Mouse (Mus musculus): ENCODE measurements around the gene Sh2b1. TPM values are rescaled to one million over a fixed set of nuclear protein-coding genes. Genes with fewer than 3 reads are reported as not detected.

Sh2b1 gene
- polyA plus RNA-seq, 1 experiment from 2014 or later, result 60.4 TPM

GRCm38 (mm10) chr7:126435801-126436200 lies 39.4 kb downstream of the Sh2b1 start:
- Histone ChIP-seq H3K4me3 (replicated peaks) (no peak overlapping the region), H3K4me2 (replicated peaks) (no peak overlapping the region), H3K9ac (no peak overlapping the region), H3K36me3 (peaks cover 20% of the 10 kb centered on the region), H3K4me1 (no peaks in the 10 kb centered on the region), H3K27me3 (no peaks in the 10 kb centered on the region), H3K9me3 (replicated peaks) (no peaks in the 10 kb centered on the region), H3K27ac (replicated peaks) (no peak overlapping the region)
- ATAC-seq (ENCODE audit: insufficient number of reproducible peaks, low FRiP score, low TSS enrichment, low read depth), result no peak
- 87% methylated on average over 3 of the region's 3 CpGs for WGBS

DNA sequence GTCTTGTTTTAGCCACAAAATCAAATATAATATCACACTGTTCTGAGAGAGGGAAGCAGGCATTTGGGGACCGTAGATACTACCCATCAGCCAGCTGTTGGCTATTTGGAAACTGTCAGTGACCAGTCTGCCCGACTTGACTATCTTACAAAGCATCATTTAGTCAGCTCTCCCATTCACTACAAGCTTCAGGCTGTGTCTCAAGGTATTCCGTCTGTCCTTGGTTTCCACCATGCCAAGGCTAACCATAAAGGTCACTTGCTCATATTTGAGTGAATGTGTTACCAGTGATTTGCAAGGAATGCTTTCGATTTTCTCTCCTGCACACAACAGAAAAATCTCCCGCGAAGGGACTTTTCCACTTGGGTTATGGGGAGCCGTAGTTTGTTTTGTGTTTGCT lies 40.5 kb downstream of the Sh2b1 start:
- Histone ChIP-seq H3K27me3 (no peaks in the 10 kb centered on the region), H3K9me3 (replicated peaks) (no peaks in the 10 kb centered on the region), H3K36me3 (peaks cover 16% of the 10 kb centered on the region), H3K4me2 (replicated peaks) (no peak overlapping the region), H3K9ac (no peak overlapping the region), H3K27ac (replicated peaks) (no peak overlapping the region), H3K4me3 (replicated peaks) (no peak overlapping the region), H3K4me1 (peaks cover 3% of the 10 kb centered on the region)
- no peak for ATAC-seq (ENCODE audit: insufficient number of reproducible peaks, low FRiP score, low TSS enrichment, low read depth)
- 88% methylated on average over 7 of the region's 7 CpGs for WGBS

- Histone ChIP-seq H3K27me3 (no peaks in the 10 kb centered on the region), H3K9me3 (replicated peaks) (no peaks in the 10 kb centered on the region), H3K9ac (no peak overlapping the region), H3K27ac (replicated peaks) (no peak overlapping the region), H3K4me1 (peaks cover 18% of the 10 kb centered on the region), H3K4me2 (replicated peaks) (peak overlapping the region; percentile 85; the same call in 1 of the 2 replicates), H3K4me3 (replicated peaks) (no peak overlapping the region), H3K36me3 (peaks cover 12% of the 10 kb centered on the region)
- no peak for ATAC-seq (ENCODE audit: insufficient number of reproducible peaks, low FRiP score, low TSS enrichment, low read depth)
Measured at GRCm38 (mm10) chr7:126430167-126430566, 45.1 kb downstream of the Sh2b1 start.

- Histone ChIP-seq H3K9ac (peak overlapping the region; percentile 61), H3K4me2 (replicated peaks) (peak overlapping the region; percentile 85), H3K27ac (replicated peaks) (peak overlapping the region; percentile 96), H3K27me3 (no peaks in the 10 kb centered on the region), H3K4me1 (peaks cover 18% of the 10 kb centered on the region), H3K9me3 (replicated peaks) (no peaks in the 10 kb centered on the region), H3K36me3 (peaks cover 9% of the 10 kb centered on the region), H3K4me3 (replicated peaks) (peak overlapping the region; percentile 80)
- ATAC-seq (ENCODE audit: insufficient number of reproducible peaks, low FRiP score, low TSS enrichment, low read depth), result no peak
- 22% methylated on average over 15 of the region's 15 CpGs for WGBS
Measured at GRCm38 (mm10) chr7:126429503-126429898, 45.7 kb downstream of the Sh2b1 start.

DNA sequence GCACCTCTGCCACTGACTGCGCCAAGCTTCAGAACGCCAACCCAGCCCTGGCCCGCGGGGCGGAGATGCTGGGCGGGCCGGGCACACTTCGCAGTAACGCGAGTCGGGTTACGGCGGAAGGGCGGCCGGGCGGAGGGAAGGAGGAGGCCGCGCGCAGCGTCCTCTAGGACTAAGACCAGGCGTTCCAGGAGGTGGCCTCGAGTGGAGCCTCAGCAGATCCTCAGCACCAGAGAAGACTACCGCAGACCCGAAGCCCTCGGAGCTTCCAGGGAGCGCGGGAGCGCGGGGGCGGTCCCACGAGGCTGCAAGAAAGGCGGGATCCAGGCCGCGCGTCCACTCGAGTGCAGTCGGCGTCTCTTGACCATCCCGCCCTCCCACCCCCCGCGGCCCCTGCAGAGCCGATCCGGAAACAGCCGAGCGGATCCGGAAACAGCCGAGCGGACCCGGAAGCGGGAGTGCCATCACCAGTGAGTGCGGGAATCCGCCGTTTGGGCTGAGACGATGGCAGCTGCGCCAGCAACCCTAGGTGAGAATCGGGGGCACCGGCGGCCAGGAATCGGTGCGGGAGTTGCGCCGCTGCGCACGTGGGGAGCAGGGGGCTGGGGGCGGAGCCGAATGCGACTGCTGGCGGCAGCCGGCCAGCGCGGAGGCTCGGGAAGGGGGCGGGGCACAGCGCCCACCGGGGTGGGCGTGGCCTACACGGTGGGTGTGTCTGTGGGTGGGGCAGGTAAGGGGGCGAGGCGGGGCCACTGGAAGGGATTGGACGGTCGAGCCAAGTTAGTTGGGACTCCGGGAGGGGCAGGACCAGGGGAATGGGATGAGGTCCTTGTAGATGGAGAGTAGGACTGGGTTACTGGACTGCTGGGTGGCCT lies 46.4 kb downstream of the Sh2b1 start, which contains the start of gene Rabep2:
Gene Rabep2 (plus strand): TSS at position 129 of the 872 bp plus-strand sequence.
- peak within 1 kb of the TSS; percentile 85 for H3K4me2 ChIP-seq (replicated peaks)
- peak within 1 kb of the TSS; percentile 80 for H3K4me3 ChIP-seq (replicated peaks)
- peak; percentile 92 for ATAC-seq (ENCODE audit: insufficient number of reproducible peaks, low FRiP score, low TSS enrichment, low read depth)
- whole genome bisulfite sequencing, result under 1% methylated on average over 81 of the region's 82 CpGs
- H3K4me1 ChIP-seq, result peaks cover 18% of the 10 kb centered on the region
- H3K27me3 ChIP-seq, result no peaks in the 10 kb centered on the region
- H3K9me3 ChIP-seq (replicated peaks), result no peaks in the 10 kb centered on the region
- peak within 1 kb of the TSS; percentile 61 for H3K9ac ChIP-seq
- H3K27ac ChIP-seq (replicated peaks), result peak within 1 kb of the TSS; percentile 96
- peaks cover 4% of the 10 kb centered on the region for H3K36me3 ChIP-seq

- Histone ChIP-seq H3K9me3 (replicated peaks) (no peaks in the 10 kb centered on the region), H3K4me2 (replicated peaks) (peak overlapping the region; percentile 85), H3K9ac (peak overlapping the region; percentile 61), H3K36me3 (peaks cover 4% of the 10 kb centered on the region), H3K4me1 (peaks cover 18% of the 10 kb centered on the region), H3K27ac (replicated peaks) (peak overlapping the region; percentile 96), H3K27me3 (no peaks in the 10 kb centered on the region), H3K4me3 (replicated peaks) (peak overlapping the region; percentile 80)
- ATAC-seq (ENCODE audit: insufficient number of reproducible peaks, low FRiP score, low TSS enrichment, low read depth), result no peak
- 20% methylated on average over 4 of the region's 4 CpGs for WGBS
Measured at GRCm38 (mm10) chr7:126428154-126428553, 47.1 kb downstream of the Sh2b1 start.

DNA sequence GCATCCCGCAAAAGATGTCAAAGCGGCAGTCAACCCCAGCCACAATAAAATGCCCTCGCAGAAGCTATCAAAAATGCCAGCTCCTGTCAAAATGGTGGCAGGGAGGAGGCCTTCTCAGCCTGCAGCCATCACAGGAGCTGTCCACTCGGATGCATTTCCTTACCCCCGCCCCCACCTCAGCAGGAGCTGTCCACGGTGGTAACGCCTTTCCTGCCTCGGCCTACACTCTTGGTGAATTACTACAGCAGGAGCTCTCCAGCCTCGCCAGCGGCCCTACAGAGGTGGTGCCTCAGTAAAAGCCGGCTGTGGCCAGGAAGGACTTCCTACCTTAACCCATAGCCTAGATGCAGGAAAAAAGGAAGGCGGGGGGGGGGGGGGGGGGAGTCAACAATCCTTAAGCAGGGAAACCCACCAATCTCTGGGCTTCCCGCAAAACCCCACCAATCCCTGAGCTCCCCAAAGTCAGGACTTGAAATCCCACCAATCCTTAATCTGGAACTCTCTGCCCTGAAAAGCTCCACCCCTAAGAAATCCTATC lies 47.8 kb downstream of the Sh2b1 start:
- Histone ChIP-seq H3K4me2 (replicated peaks) (no peak overlapping the region), H3K4me1 (peaks cover 18% of the 10 kb centered on the region), H3K27ac (replicated peaks) (0 out of 2 replicates have a peak overlapping the region, but pooled peaks have one; percentile 96), H3K36me3 (peaks cover 4% of the 10 kb centered on the region), H3K27me3 (no peaks in the 10 kb centered on the region), H3K4me3 (replicated peaks) (no peak overlapping the region), H3K9me3 (replicated peaks) (no peaks in the 10 kb centered on the region), H3K9ac (no peak overlapping the region)
- 46% methylated on average over 12 of the region's 13 CpGs for WGBS
- ATAC-seq (ENCODE audit: insufficient number of reproducible peaks, low FRiP score, low TSS enrichment, low read depth), result no peak

- no peaks in the 10 kb centered on the region for H3K9me3 ChIP-seq (replicated peaks)
- H3K9ac ChIP-seq, result no peak overlapping the region
- no peak overlapping the region for H3K27ac ChIP-seq (replicated peaks)
- no peak for ATAC-seq (ENCODE audit: insufficient number of reproducible peaks, low FRiP score, low TSS enrichment, low read depth)
- H3K27me3 ChIP-seq, result no peaks in the 10 kb centered on the region
- no peak overlapping the region for H3K4me2 ChIP-seq (replicated peaks)
- no peaks in the 10 kb centered on the region for H3K36me3 ChIP-seq
- 76% methylated on average over 6 of the region's 6 CpGs for WGBS
- H3K4me3 ChIP-seq (replicated peaks), result no peak overlapping the region
- H3K4me1 ChIP-seq, result peaks cover 10% of the 10 kb centered on the region
Measured at GRCm38 (mm10) chr7:126424161-126424560, 51.1 kb downstream of the Sh2b1 start.

- Histone ChIP-seq H3K36me3 (no peaks in the 10 kb centered on the region), H3K9ac (no peak overlapping the region), H3K4me3 (replicated peaks) (no peak overlapping the region), H3K9me3 (replicated peaks) (no peaks in the 10 kb centered on the region), H3K27me3 (no peaks in the 10 kb centered on the region), H3K4me2 (replicated peaks) (no peak overlapping the region), H3K27ac (replicated peaks) (no peak overlapping the region), H3K4me1 (no peaks in the 10 kb centered on the region)
- ATAC-seq (ENCODE audit: insufficient number of reproducible peaks, low FRiP score, low TSS enrichment, low read depth), result no peak
- 79% methylated on average over 5 of the region's 5 CpGs for WGBS
Measured at GRCm38 (mm10) chr7:126421756-126422155, 53.5 kb downstream of the Sh2b1 start.

GRCm38 (mm10) chr7:126418496-126418895 lies 56.7 kb downstream of the Sh2b1 start:
- WGBS, result 42% methylated on average over 3 of the region's 3 CpGs

GRCm38 (mm10) chr7:126417606-126418005 lies 57.6 kb downstream of the Sh2b1 start:
- Histone ChIP-seq H3K27me3 (no peaks in the 10 kb centered on the region), H3K4me1 (no peaks in the 10 kb centered on the region), H3K27ac (replicated peaks) (no peak overlapping the region), H3K9me3 (replicated peaks) (no peaks in the 10 kb centered on the region), H3K4me3 (replicated peaks) (no peak overlapping the region), H3K4me2 (replicated peaks) (no peak overlapping the region), H3K36me3 (no peaks in the 10 kb centered on the region), H3K9ac (no peak overlapping the region)
- ATAC-seq (ENCODE audit: insufficient number of reproducible peaks, low FRiP score, low TSS enrichment, low read depth), result no peak
- 82% methylated on average over 4 of the region's 4 CpGs for WGBS

More at GRCm38 (mm10) chr7:126418496-126418895, 56.7 kb downstream of the Sh2b1 start:
- Histone ChIP-seq H3K9ac (no peak overlapping the region), H3K4me3 (replicated peaks) (no peak overlapping the region), H3K27me3 (no peaks in the 10 kb centered on the region), H3K36me3 (no peaks in the 10 kb centered on the region), H3K9me3 (replicated peaks) (no peaks in the 10 kb centered on the region), H3K4me1 (no peaks in the 10 kb centered on the region), H3K4me2 (replicated peaks) (no peak overlapping the region), H3K27ac (replicated peaks) (no peak overlapping the region)
- no peak for ATAC-seq (ENCODE audit: insufficient number of reproducible peaks, low FRiP score, low TSS enrichment, low read depth)

All from embryonic facial prominence, embryonic 15.5 days (tissue).